Mouse (Mus musculus) liver, postnatal 0 days (tissue): ENCODE measurements around the gene Neurod2. TPM values are rescaled to one million over a fixed set of nuclear protein-coding genes. Genes with fewer than 3 reads are reported as not detected.

Experiments
- ATAC-seq: fragments of 200-750 bp; cut with Nextera tagmentation; 2 replicates; pipeline ENCODE4 v1.8.0; 2017; ENCODE audit warnings: mild to moderate bottlenecking, moderate library complexity
- DNase-seq: peaks from one replicate; pipeline ENCODE4 v3.0.0-alpha.2; 2016
- H3K27ac ChIP-seq: fragments of 300-500 bp; sonication (generic); 2 replicates; pipeline ENCODE4 v1.5.1; 2014; ENCODE audit warnings: antibody characterized with exemption, moderate library complexity, mild to moderate bottlenecking, low read depth
- H3K27me3 ChIP-seq: fragments of 300-500 bp; sonication (generic); 2 replicates; pipeline ENCODE4 v1.6.1; 2014; ENCODE audit warnings: low read length, control low read depth, mixed read lengths; ENCODE audit not compliant: insufficient read depth
- H3K36me3 ChIP-seq: fragments of 300-500 bp; sonication (generic); replicated peaks from 2 replicates; pipeline ENCODE4 v1.6.1; 2014; ENCODE audit warnings: mild to moderate bottlenecking, control low read depth, low read length, moderate library complexity, mixed read lengths; ENCODE audit not compliant: insufficient read depth
- H3K4me1 ChIP-seq: fragments of 300-500 bp; sonication (generic); 2 replicates; pipeline ENCODE4 v1.6.1; 2014; ENCODE audit warnings: antibody characterized with exemption, mild to moderate bottlenecking, control low read depth; ENCODE audit not compliant: insufficient read depth
- H3K4me2 ChIP-seq: fragments of 300-500 bp; sonication (generic); 2 replicates; pipeline ENCODE4 v1.6.1; 2014; ENCODE audit warnings: low read depth, mild to moderate bottlenecking, low read length, moderate library complexity, mixed read lengths
- H3K4me3 ChIP-seq: fragments of 300-500 bp; sonication (generic); 2 replicates; pipeline ENCODE4 v1.5.1; 2014; ENCODE audit warnings: low read depth, low read length
- H3K9ac ChIP-seq: fragments of 300-500 bp; sonication (generic); replicated peaks from 2 replicates; pipeline ENCODE4 v1.6.1; 2014; ENCODE audit warnings: mild to moderate bottlenecking, moderate library complexity
- H3K9me3 ChIP-seq: fragments of 300-500 bp; sonication (generic); 2 replicates; pipeline ENCODE4 v1.6.1; 2016; ENCODE audit warnings: mild to moderate bottlenecking, control low read depth, low read length, mixed read lengths
- CTCF ChIP-seq: sonication (generic); IDR thresholded peaks from 2 replicates; pipeline ENCODE4 v1.5.1; 2016; ENCODE audit warnings: antibody characterized with exemption, low read depth
- EP300 ChIP-seq: IDR thresholded peaks from 2 replicates; pipeline ENCODE4 v1.6.1; 2016; ENCODE audit warnings: antibody characterized with exemption, low read depth, mild to moderate bottlenecking
- WGBS: fragments of 180-500 bp; shearing (Covaris S2); extraction: QIAGEN DNeasy Blood & Tissue Kit; methylation state at CpG from one replicate; pipeline ENCODE4 v1.1.7; 2014; ENCODE audit not compliant: insufficient replicate concordance; 5-methylcytosine and 5-hydroxymethylcytosine counted together
- polyA plus RNA-seq: library from polyadenylated mRNA; unstranded; fragments of >200 nt; fragmentation: Nextera tagmentation; extraction: Ambion mirVana; gene quantifications from 2 replicates; pipeline ENCODE4 v1.2.1, GENCODE M21; 2015

Gene Neurod2
- polyA plus RNA-seq, 1 experiment from 2014 or later, result not detected

DNA sequence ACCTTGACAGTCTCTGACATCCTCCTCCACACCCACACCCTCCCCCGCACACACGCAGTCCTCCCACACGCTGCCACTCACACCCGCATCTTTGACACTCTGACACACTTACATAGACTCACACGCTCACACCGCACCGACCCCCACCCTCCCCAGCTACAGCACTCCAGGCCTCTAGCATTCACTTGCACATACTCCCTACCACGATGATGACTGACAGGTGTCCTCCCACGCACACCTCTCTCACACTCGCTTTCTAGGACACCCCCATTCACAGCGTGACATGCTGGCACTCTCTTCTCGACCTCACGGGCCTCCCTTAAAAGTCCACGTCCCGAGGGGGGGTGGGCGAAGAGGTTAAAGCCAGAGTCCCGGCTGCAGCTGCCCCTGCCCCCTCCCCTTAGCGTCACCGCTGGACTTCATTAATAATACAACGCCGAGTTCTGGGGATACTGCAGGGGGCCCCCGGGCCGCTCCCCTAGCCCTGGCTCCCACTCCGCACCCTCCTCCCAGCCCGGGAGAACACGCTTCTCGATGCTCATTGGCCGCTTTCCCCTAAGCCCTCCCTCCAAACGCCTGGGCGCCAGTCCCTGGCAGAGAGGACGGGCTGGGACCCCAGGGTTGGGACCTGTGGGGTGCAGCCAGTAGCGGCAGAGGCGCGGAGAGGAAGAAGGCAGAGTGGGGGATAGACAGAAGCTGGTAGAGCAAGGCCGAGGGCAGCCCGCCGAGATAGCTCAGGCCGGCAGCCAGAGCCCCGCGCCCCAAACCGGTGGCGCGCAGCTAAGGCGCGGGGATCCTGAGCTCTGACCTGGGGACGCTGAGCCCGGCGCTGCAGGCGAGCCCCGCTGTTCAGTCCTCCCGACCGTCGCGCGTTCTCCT is 18.9 kb upstream of the Neurod2 start, which contains the start of gene Ppp1r1b:
TSS of gene Ppp1r1b (plus strand) at position 322 of the 879 bp plus-strand sequence.
- DNase-seq (no peak), ATAC-seq (peak; percentile 13; the same call in 1 of the 2 replicates)
- Histone ChIP-seq H3K36me3 (no peaks in the 10 kb centered on the region), H3K9me3 (no peaks in the 10 kb centered on the region), H3K27ac (no peak within 1 kb of the TSS), H3K4me1 (peaks cover 7% of the 10 kb centered on the region), H3K27me3 (peaks cover 66% of the 10 kb centered on the region), H3K4me2 (peak within 1 kb of the TSS; percentile 65), H3K4me3 (peak within 1 kb of the TSS; percentile 38), H3K9ac (peak within 1 kb of the TSS; percentile 18; the same call in 1 of the 2 replicates)
- no peak for TF ChIP-seq CTCF
- no peak for TF ChIP-seq EP300
- WGBS, result 2% methylated on average over 55 of the region's 55 CpGs

- no peak for TF ChIP-seq CTCF
- Histone ChIP-seq H3K36me3 (no peaks in the 10 kb centered on the region), H3K4me2 (no peak overlapping the region), H3K9me3 (no peaks in the 10 kb centered on the region), H3K9ac (no peak overlapping the region), H3K27ac (no peak overlapping the region), H3K27me3 (peaks cover 66% of the 10 kb centered on the region), H3K4me3 (no peak overlapping the region), H3K4me1 (peaks cover 7% of the 10 kb centered on the region)
- DNase-seq (no peak), ATAC-seq (no peak)
- WGBS, result 12% methylated on average over 8 of the region's 12 CpGs
These were observed 18.1 kb upstream of the Neurod2 start for GRCm38 (mm10) chr11:98347385-98348082.

DNA sequence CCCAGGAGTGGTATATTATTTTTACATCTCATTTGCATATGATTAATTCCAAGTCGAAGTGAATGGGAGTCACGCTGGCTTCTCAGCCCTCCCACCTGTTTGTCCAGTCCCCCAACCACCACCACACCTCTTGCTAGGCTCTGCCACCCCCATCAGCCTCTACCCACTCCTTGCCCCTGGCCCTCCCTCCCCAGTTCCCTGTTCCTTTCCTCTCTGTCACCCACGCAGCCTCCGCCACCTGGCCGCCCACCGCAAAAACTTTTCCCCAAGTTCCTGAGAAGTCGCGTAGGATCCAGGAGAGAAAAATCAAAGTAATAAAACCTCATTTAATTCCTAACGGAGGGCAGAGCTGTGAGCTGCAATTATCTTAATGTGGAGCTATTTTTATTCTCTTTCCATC is 16.7 kb upstream of the Neurod2 start:
- Histone ChIP-seq H3K27ac (no peak overlapping the region), H3K4me2 (no peak overlapping the region), H3K4me1 (peaks cover 7% of the 10 kb centered on the region), H3K9ac (no peak overlapping the region), H3K27me3 (peaks cover 74% of the 10 kb centered on the region), H3K36me3 (no peaks in the 10 kb centered on the region), H3K4me3 (no peak overlapping the region), H3K9me3 (no peaks in the 10 kb centered on the region)
- WGBS, result 12% methylated on average over 9 of the region's 9 CpGs
- DNase-seq, result no peak
- no peak for TF ChIP-seq CTCF
- ATAC-seq, result no peak

- Histone ChIP-seq H3K4me2 (peak overlapping the region; percentile 33; the same call in 1 of the 2 replicates), H3K4me3 (no peak overlapping the region), H3K4me1 (peaks cover 7% of the 10 kb centered on the region), H3K27ac (no peak overlapping the region), H3K27me3 (peaks cover 70% of the 10 kb centered on the region), H3K9ac (no peak overlapping the region), H3K36me3 (no peaks in the 10 kb centered on the region), H3K9me3 (no peaks in the 10 kb centered on the region)
- ATAC-seq, result no peak
- peak; percentile 85 for TF ChIP-seq CTCF
- no peak for TF ChIP-seq EP300
- 3% methylated on average over 14 of the region's 14 CpGs for WGBS
- peak; percentile 84 for DNase-seq
These were observed 15.8 kb upstream of the Neurod2 start for GRCm38 (mm10) chr11:98345253-98345652.

- ATAC-seq, result peak; percentile 53
- peak; percentile 100 for TF ChIP-seq CTCF
- no peak for TF ChIP-seq EP300
- Histone ChIP-seq H3K27ac (no peak overlapping the region), H3K4me3 (no peak overlapping the region), H3K4me2 (peak overlapping the region; percentile 57), H3K9ac (no peak overlapping the region), H3K9me3 (no peaks in the 10 kb centered on the region), H3K4me1 (0 out of 2 replicates have a peak, but pooled peaks cover 4% of the 10 kb centered on the region), H3K27me3 (peaks cover 69% of the 10 kb centered on the region), H3K36me3 (no peaks in the 10 kb centered on the region)
- 4% methylated on average over 29 of the region's 29 CpGs for WGBS
- DNase-seq, result peak; percentile 95
These were observed 12.8 kb upstream of the Neurod2 start for GRCm38 (mm10) chr11:98342000-98342945.
